Mouse (Mus musculus) Patski (cell line): Measurements from ENCODE around the gene Hnrnph3. TPM values are rescaled to one million over a fixed set of nuclear protein-coding genes. Genes with fewer than 3 reads are reported as not detected.
A peak's percentile ranks its signal among the peaks of the same experiment; 100 is the strongest.

Experiments
- ATAC-seq: fragments of 100-300 bp; one replicate; pipeline ENCODE4 v1.8.0; 2021
- CTCF ChIA-PET: fragments of 350-600 bp; sonication (Branson Sonifier 250); formaldehyde crosslinking; loops from one replicate; lab custom pipeline; 2022; ENCODE audit warnings: inconsistent platforms; lab: Charles Lee
- POLR2A ChIA-PET: fragments of 350-600 bp; sonication (Branson Sonifier 250); formaldehyde crosslinking; loops from one replicate; lab custom pipeline; 2022; ENCODE audit warnings: antibody characterized with exemption, inconsistent platforms; lab: Charles Lee
- DNase-seq: peaks from one replicate; pipeline ENCODE4 v3.0.0-alpha.2; 2011; ENCODE audit warnings: low read depth, low spot score
- H3K27me3 ChIP-seq: fragments of 371-371 bp; one replicate; pipeline ENCODE4 v1.5.1; 2021
- CTCF ChIP-seq: fragments of 100-300 bp; IDR thresholded peaks from one replicate; pipeline ENCODE4 v1.5.1; 2021
- in situ Hi-C: fragments of 300-500 bp; cut with MboI; formaldehyde crosslinking; loops from 3 replicates; pipeline ENCODE4 v1.11.1; 2018; ENCODE audit warnings: low pct_unique_long_range_greater_than_20kb, mixed read lengths
- polyA plus RNA-seq: library from polyadenylated mRNA; unstranded; gene quantifications from one replicate; pipeline ENCODE4 v1.2.3, GENCODE M21; 2021

Gene Hnrnph3
- 47.3 TPM for polyA plus RNA-seq

- CTCF ChIA-PET = interaction anchor here (1.4 to 3.4 kb wide), 2 partner anchors 41 to 51 kb away, joined by 3 to 19 read pairs; no protein-coding TSS in a partner anchor
- in situ Hi-C loops = no loop called here
- ATAC-seq = peak; percentile 81
- POLR2A ChIA-PET = interaction anchor here (0.6 kb wide), 1 partner anchor 343 kb away, joined by 3 read pairs; no protein-coding TSS in a partner anchor
- no peak for TF ChIP-seq CTCF
- H3K27me3 ChIP-seq = no peaks in the 10 kb centered on the region
- DNase-seq = peak; percentile 77
These were observed at the start of gene Hnrnph3, which contains the start of gene Pbld2 for GRCm38 (mm10) chr10:63023749-63024579. Gene Hnrnph3, minus strand, starts transcription at chr10:63024217. Gene Pbld2, plus strand, starts transcription at chr10:63024315.

GRCm38 (mm10) chr10:63065988-63066387 lies 42.0 kb upstream of the Hnrnph3 start:
- DNase-seq (peak; percentile 19), ATAC-seq (peak; percentile 74)
- in situ Hi-C loops = loop anchor here (10.0 kb wide), 1 partner anchor 81 kb away; the partner anchor contains the start of gene Rufy2
- peak; percentile 95 for TF ChIP-seq CTCF
- ChIA-PET CTCF (interaction anchor here (0.5 to 4.8 kb wide), 15 partner anchors 9 to 287 kb away, joined by 3 to 19 read pairs (median 3); partner anchors contain the start of genes Hnrnph3, Pbld2 and Rufy2), POLR2A (no interaction called here)
- no peaks in the 10 kb centered on the region for H3K27me3 ChIP-seq

- POLR2A ChIA-PET = interaction anchor here (0.6 kb wide), 1 partner anchor 40 kb away, joined by 3 read pairs; no protein-coding TSS in a partner anchor
- CTCF ChIA-PET = interaction anchor here (0.8 to 4.8 kb wide), 11 partner anchors 9 to 287 kb away, joined by 3 to 19 read pairs (median 4); partner anchors contain the start of genes Hnrnph3, Pbld2 and Rufy2
- no peaks in the 10 kb centered on the region for H3K27me3 ChIP-seq
- in situ Hi-C loops = loop anchor here (10.0 kb wide), 1 partner anchor 81 kb away; the partner anchor contains the start of gene Rufy2
- no peak for TF ChIP-seq CTCF
- DNase-seq = no peak
- ATAC-seq = no peak
These were observed 41.5 kb upstream of the Hnrnph3 start for GRCm38 (mm10) chr10:63065561-63065960.

- ChIA-PET POLR2A (interaction anchor here (0.5 kb wide), 1 partner anchor 131 kb away, joined by 5 read pairs; no protein-coding TSS in a partner anchor), CTCF (interaction anchor here (1.2 to 4.8 kb wide), 4 partner anchors 33 to 85 kb away, joined by 3 to 19 read pairs (median 6); partner anchors contain the start of genes Hnrnph3, Pbld2 and Rufy2)
- H3K27me3 ChIP-seq = no peaks in the 10 kb centered on the region
- TF ChIP-seq CTCF = no peak
- ATAC-seq (no peak), DNase-seq (no peak)
- in situ Hi-C loops = loop anchor here (5.0 to 10.0 kb wide), 2 partner anchors 37 to 80 kb away; partner anchors contain the start of gene Rufy2
These were observed 40.5 kb upstream of the Hnrnph3 start for GRCm38 (mm10) chr10:63064516-63064915.

- POLR2A ChIA-PET = interaction anchor here (1.0 kb wide), 1 partner anchor 89 kb away, joined by 4 read pairs; no protein-coding TSS in a partner anchor
- ATAC-seq (no peak), DNase-seq (no peak)
- no peak for TF ChIP-seq CTCF
- CTCF ChIA-PET = interaction anchor here (0.8 to 4.8 kb wide), 4 partner anchors 14 to 52 kb away, joined by 3 to 19 read pairs (median 4); partner anchors contain the start of genes Hnrnph3 and Pbld2
- in situ Hi-C loops = loop anchor here (5.0 to 10.0 kb wide), 2 partner anchors 36 to 79 kb away; partner anchors contain the start of gene Rufy2
- H3K27me3 ChIP-seq = no peaks in the 10 kb centered on the region
These were observed 39.3 kb upstream of the Hnrnph3 start for GRCm38 (mm10) chr10:63063365-63063764.

GRCm38 (mm10) chr10:63062696-63063095 lies 38.7 kb upstream of the Hnrnph3 start:
- in situ Hi-C loops = loop anchor here (5.0 to 10.0 kb wide), 2 partner anchors 35 to 78 kb away; partner anchors contain the start of gene Rufy2
- ATAC-seq (no peak), DNase-seq (no peak)
- CTCF ChIA-PET = interaction anchor here (0.8 to 4.8 kb wide), 3 partner anchors 13 to 37 kb away, joined by 3 to 19 read pairs (median 4); partner anchors contain the start of genes Hnrnph3 and Pbld2
- H3K27me3 ChIP-seq = no peaks in the 10 kb centered on the region
- TF ChIP-seq CTCF = no peak
- POLR2A ChIA-PET = interaction anchor here (0.6 kb wide), 1 partner anchor 145 kb away, joined by 8 read pairs; no protein-coding TSS in a partner anchor

GRCm38 (mm10) chr10:63061266-63061665 lies 37.2 kb upstream of the Hnrnph3 start:
- CTCF ChIA-PET = no interaction called here
- no peaks in the 10 kb centered on the region for H3K27me3 ChIP-seq
- in situ Hi-C loops = loop anchor here (5.0 to 10.0 kb wide), 2 partner anchors 34 to 76 kb away; partner anchors contain the start of gene Rufy2
- TF ChIP-seq CTCF = no peak
- no peak for DNase-seq
- ATAC-seq = no peak
- POLR2A ChIA-PET = no interaction called here

GRCm38 (mm10) chr10:63060406-63060805 lies 36.4 kb upstream of the Hnrnph3 start:
- CTCF ChIA-PET = interaction anchor here (0.7 to 1.3 kb wide), 4 partner anchors 9 to 74 kb away, joined by 3 read pairs; no protein-coding TSS in a partner anchor
- no peak for TF ChIP-seq CTCF
- in situ Hi-C loops = loop anchor here (5.0 to 10.0 kb wide), 2 partner anchors 33 to 76 kb away; partner anchors contain the start of gene Rufy2
- H3K27me3 ChIP-seq = no peaks in the 10 kb centered on the region
- ATAC-seq = no peak
- POLR2A ChIA-PET = no interaction called here
- no peak for DNase-seq

GRCm38 (mm10) chr10:63059862-63060261 lies 35.8 kb upstream of the Hnrnph3 start, which contains the start of gene Pbld1:
Gene Pbld1, plus strand, starts transcription at chr10:63060162.
- ATAC-seq (no peak), DNase-seq (no peak)
- in situ Hi-C loops = loop anchor here (5.0 to 10.0 kb wide), 2 partner anchors 33 to 75 kb away; partner anchors contain the start of gene Rufy2
- no peaks in the 10 kb centered on the region for H3K27me3 ChIP-seq
- CTCF ChIA-PET = interaction anchor here (0.7 to 1.3 kb wide), 4 partner anchors 8 to 74 kb away, joined by 3 read pairs; no protein-coding TSS in a partner anchor
- no peak for TF ChIP-seq CTCF
- POLR2A ChIA-PET = interaction anchor here (1.0 kb wide), 1 partner anchor 62 kb away, joined by 3 read pairs; no protein-coding TSS in a partner anchor
